Mouse (Mus musculus) megakaryocyte, embryonic 14.5 days (primary cell): ENCODE measurements at regions not wholly inside any gene's neighbourhood (a gene's known extent, or its start where the extent isn't known, plus 50 kb on each side); places are given as distances from the start of the nearest gene placed in this dataset.

ENCODE experiments used
- FLI1 ChIP-seq: IDR thresholded peaks from 2 replicates; pipeline ENCODE4 v1.6.1; 2012; ENCODE audit warnings: low read length, inconsistent platforms, mixed read lengths
- GATA1 ChIP-seq: IDR thresholded peaks from 3 replicates; pipeline ENCODE4 v1.6.1; 2012; ENCODE audit warnings: mixed read lengths, low read length, inconsistent platforms, borderline replicate concordance

DNA sequence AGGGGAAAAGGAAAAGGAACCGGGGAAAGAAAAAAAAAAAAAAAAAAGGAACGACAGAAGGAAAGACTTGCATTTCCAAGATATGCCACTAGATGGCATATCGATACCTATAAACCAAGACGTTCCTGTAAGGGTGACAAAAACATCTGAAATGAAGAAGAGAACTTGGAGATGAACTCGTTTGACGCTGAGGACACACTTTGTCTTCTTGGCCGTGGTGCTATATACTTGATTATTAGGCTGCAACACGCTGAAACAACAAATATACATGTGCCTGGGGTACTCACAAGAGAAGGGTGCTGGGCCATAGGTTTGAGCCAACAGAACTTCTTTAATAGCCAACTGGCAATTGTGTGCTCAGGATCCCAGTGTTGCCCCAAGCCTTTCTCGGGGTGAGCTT is 71.2 kb upstream of the Gm34302 start:
- no peak for TF ChIP-seq FLI1
- TF ChIP-seq GATA1, result no peak
